Mouse (Mus musculus) G1E (cell line): Measurements from ENCODE around the gene Ciapin1.

ENCODE experiments used
- CTCF ChIP-seq: IDR thresholded peaks from 2 replicates; pipeline ENCODE4 v1.5.1; 2012; ENCODE audit warnings: low read depth, low read length, inconsistent platforms, mixed read lengths
- TAL1 ChIP-seq: conservative IDR thresholded peaks from 2 replicates; pipeline ENCODE4 v1.6.1; 2012; ENCODE audit warnings: low read depth, low read length, inconsistent platforms, mixed read lengths

DNA sequence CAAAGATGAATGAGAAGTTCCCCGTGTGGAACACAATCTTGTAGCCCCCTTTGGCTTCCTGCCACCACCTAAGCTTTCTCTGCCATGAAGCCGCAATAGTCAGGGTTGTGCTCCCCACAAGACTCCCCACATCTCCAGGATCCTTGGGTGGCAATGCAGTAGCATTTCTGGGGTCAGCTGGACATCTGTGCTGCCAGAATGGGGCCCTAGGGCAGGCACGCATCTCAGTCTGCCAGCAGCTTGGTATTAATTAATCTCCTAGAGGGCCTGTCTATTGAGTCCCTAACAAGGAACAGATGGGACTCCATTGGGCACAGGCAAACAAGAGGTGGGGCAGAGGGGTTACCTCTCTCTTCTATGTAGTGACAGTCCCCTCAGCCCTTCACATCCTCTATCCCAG is 34.0 kb upstream of the Ciapin1 start:
- no peak for TF ChIP-seq CTCF
- no peak for TF ChIP-seq TAL1
